Mouse (Mus musculus): ENCODE results near the gene Col16a1. TPM values are rescaled to one million over a fixed set of nuclear protein-coding genes. Genes with fewer than 3 reads are reported as not detected.

Col16a1 gene
- polyA plus RNA-seq, 1 experiment from 2014 or later: 59.5 TPM

DNA sequence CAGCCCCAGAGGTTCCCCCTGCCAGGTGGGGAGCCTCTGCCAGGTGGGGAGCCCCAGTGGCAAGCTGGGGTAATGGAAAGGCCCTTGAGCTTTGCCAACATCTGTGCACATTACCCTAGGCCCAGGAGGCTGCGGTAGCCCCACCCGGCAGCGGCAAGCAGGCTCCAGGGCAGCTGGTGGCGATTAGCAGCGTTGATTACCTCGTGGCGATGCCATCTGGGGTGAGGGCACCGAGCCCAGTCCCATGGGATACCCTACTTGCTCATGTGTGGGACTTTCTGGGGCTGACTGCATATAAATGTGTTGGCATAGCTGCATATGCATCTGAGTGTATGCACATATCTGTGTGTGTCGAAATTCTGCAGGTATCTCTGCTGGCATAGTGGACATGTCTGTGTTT, 3.4 kb upstream of the Col16a1 start:
- H3K36me3 ChIP-seq (ENCODE audit: insufficient read depth): no peaks in the 10 kb centered on the region
- H3K4me1 ChIP-seq (ENCODE audit: insufficient read depth): peaks cover 17% of the 10 kb centered on the region
- no peak overlapping the region for H3K4me2 ChIP-seq
- H3K9me3 ChIP-seq (ENCODE audit: low read depth, low read length): no peaks in the 10 kb centered on the region
- H3K4me3 ChIP-seq (ENCODE audit: low read depth, low read length): no peak overlapping the region
- H3K9ac ChIP-seq: no peak overlapping the region
- no peak for ATAC-seq (ENCODE audit: insufficient read depth)
- DNase-seq: no peak
- WGBS: 79% methylated on average over 9 of the region's 9 CpGs
- TF ChIP-seq CTCF (IDR thresholded peaks at IDR 0.05; ENCODE audit: low read depth): no peak
- no peaks in the 10 kb centered on the region for H3K27me3 ChIP-seq (ENCODE audit: insufficient read depth, low read length)
- no peak overlapping the region for H3K27ac ChIP-seq (ENCODE audit: low read depth)

DNA sequence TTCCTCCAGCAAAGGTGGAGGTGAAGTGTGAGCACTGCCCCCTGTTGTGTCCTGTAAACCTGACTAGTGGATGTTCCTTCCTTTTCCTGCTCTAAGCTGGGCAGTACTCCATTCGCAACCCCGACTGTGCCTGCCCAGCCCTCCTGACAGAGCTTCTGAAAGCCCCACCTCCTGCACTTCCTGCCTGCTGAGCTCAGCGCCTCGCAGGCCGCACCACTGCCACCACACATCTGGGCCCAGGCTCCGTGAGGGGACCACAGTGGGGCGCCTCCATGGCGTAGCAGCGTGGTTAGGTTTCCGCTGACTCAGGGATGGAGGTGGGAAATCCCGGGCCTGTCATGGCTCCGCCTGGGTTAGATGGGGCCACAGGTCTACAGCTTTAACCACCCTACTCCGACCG, 2.0 kb upstream of the Col16a1 start:
- no peaks in the 10 kb centered on the region for H3K9me3 ChIP-seq (ENCODE audit: low read depth, low read length)
- 15% methylated on average over 14 of the region's 14 CpGs for WGBS
- no peaks in the 10 kb centered on the region for H3K27me3 ChIP-seq (ENCODE audit: insufficient read depth, low read length)
- H3K36me3 ChIP-seq (ENCODE audit: insufficient read depth): no peaks in the 10 kb centered on the region
- peak overlapping the region; percentile 7; the same call in 1 of the 2 replicates for H3K9ac ChIP-seq
- 0 out of 2 replicates have a peak, but pooled peaks have one; percentile 23 for TF ChIP-seq CTCF (IDR thresholded peaks at IDR 0.05; ENCODE audit: low read depth)
- DNase-seq: peak; percentile 75
- H3K4me2 ChIP-seq: peak overlapping the region; percentile 37
- H3K4me1 ChIP-seq (ENCODE audit: insufficient read depth): peaks cover 29% of the 10 kb centered on the region
- H3K4me3 ChIP-seq (ENCODE audit: low read depth, low read length): no peak overlapping the region
- ATAC-seq (ENCODE audit: insufficient read depth): peak; percentile 16; the same call in 1 of the 2 replicates
- peak overlapping the region; percentile 96 for H3K27ac ChIP-seq (ENCODE audit: low read depth)

- 26% methylated on average over 4 of the region's 4 CpGs for WGBS
- TF ChIP-seq CTCF (IDR thresholded peaks at IDR 0.05; ENCODE audit: low read depth): no peak
- H3K9me3 ChIP-seq (ENCODE audit: low read depth, low read length): no peaks in the 10 kb centered on the region
- H3K4me3 ChIP-seq (ENCODE audit: low read depth, low read length): peak overlapping the region; percentile 51
- DNase-seq (no peak), ATAC-seq (ENCODE audit: insufficient read depth) (peak; percentile 13; the same call in 1 of the 2 replicates)
- peaks cover 30% of the 10 kb centered on the region for H3K4me1 ChIP-seq (ENCODE audit: insufficient read depth)
- peak overlapping the region; percentile 96 for H3K27ac ChIP-seq (ENCODE audit: low read depth)
- H3K27me3 ChIP-seq (ENCODE audit: insufficient read depth, low read length): no peaks in the 10 kb centered on the region
- H3K4me2 ChIP-seq: peak overlapping the region; percentile 88
- H3K9ac ChIP-seq: peak overlapping the region; percentile 78
- no peaks in the 10 kb centered on the region for H3K36me3 ChIP-seq (ENCODE audit: insufficient read depth)
These were observed 501 bp downstream of the Col16a1 start for GRCm38 (mm10) chr4:130048203-130048479.

DNA sequence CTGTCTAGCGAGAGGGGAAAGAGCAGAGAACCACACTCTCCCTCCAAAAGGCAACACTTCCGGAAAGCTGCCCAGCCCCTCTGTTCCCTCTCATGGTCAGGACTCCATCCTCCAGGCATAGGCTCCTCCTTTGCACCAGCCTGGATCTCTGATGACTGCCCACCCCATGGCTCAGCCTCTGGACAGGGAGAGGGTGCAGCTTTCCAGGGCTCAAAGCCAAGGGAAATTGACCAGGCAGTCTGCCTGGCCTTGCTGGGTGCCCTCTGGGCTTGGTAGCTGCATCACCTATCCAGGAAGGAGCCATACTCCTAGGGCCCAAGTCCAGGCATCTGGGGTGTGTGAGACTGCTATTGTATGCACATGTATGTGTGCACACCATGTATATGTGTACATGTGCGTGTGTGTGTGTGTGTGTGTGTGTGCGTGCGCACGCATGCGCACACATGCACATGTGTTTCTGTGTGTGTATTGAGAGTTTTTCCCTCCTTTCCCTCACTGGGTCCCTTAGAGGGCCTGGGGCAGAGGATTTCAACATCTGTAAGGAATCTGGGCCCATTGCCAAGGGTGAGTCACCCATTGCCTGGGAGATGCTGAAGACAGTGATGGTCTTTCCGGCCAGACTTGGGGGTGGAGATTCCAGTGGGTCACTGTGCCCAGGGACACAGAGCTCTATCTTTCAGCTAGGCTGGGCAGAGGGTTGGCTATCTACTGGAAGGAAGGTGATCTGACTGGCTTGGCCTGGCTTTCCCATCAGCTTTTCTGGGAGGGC, 2.6 kb downstream of the Col16a1 start:
- Histone ChIP-seq H3K36me3 (ENCODE audit: insufficient read depth) (0 out of 2 replicates have a peak, but pooled peaks cover 5% of the 10 kb centered on the region), H3K27me3 (ENCODE audit: insufficient read depth, low read length) (no peaks in the 10 kb centered on the region), H3K9ac (0 out of 2 replicates have a peak overlapping the region, but pooled peaks have one; percentile 18), H3K4me2 (peak overlapping the region; percentile 88), H3K4me1 (ENCODE audit: insufficient read depth) (peaks cover 30% of the 10 kb centered on the region), H3K27ac (ENCODE audit: low read depth) (peak overlapping the region; percentile 76), H3K9me3 (ENCODE audit: low read depth, low read length) (no peaks in the 10 kb centered on the region), H3K4me3 (ENCODE audit: low read depth, low read length) (no peak overlapping the region)
- no peak for TF ChIP-seq CTCF (IDR thresholded peaks at IDR 0.05; ENCODE audit: low read depth)
- ATAC-seq (ENCODE audit: insufficient read depth) (peak; percentile 38), DNase-seq (peak; percentile 96)
- WGBS: 59% methylated on average over 8 of the region's 8 CpGs

- peaks cover 23% of the 10 kb centered on the region for H3K4me1 ChIP-seq (ENCODE audit: insufficient read depth)
- no peak overlapping the region for H3K27ac ChIP-seq (ENCODE audit: low read depth)
- H3K4me3 ChIP-seq (ENCODE audit: low read depth, low read length): no peak overlapping the region
- DNase-seq: peak; percentile 19
- WGBS: 90% methylated on average over 3 of the region's 3 CpGs
- H3K27me3 ChIP-seq (ENCODE audit: insufficient read depth, low read length): no peaks in the 10 kb centered on the region
- H3K36me3 ChIP-seq (ENCODE audit: insufficient read depth): peaks cover 10% of the 10 kb centered on the region; the same call in 1 of the 2 replicates
- no peak overlapping the region for H3K9ac ChIP-seq
- peak; percentile 43; the same call in 1 of the 2 replicates for TF ChIP-seq CTCF (IDR thresholded peaks at IDR 0.05; ENCODE audit: low read depth)
- no peak for ATAC-seq (ENCODE audit: insufficient read depth)
- H3K9me3 ChIP-seq (ENCODE audit: low read depth, low read length): no peaks in the 10 kb centered on the region
- no peak overlapping the region for H3K4me2 ChIP-seq
These were observed 4.6 kb downstream of the Col16a1 start for GRCm38 (mm10) chr4:130052283-130052682.

- H3K4me3 ChIP-seq (ENCODE audit: low read depth, low read length): no peak overlapping the region
- no peaks in the 10 kb centered on the region for H3K9me3 ChIP-seq (ENCODE audit: low read depth, low read length)
- no peak overlapping the region for H3K4me2 ChIP-seq
- DNase-seq: no peak
- WGBS: 76% methylated on average over 9 of the region's 9 CpGs
- no peak overlapping the region for H3K9ac ChIP-seq
- no peak for TF ChIP-seq CTCF (IDR thresholded peaks at IDR 0.05; ENCODE audit: low read depth)
- no peak overlapping the region for H3K27ac ChIP-seq (ENCODE audit: low read depth)
- peaks cover 20% of the 10 kb centered on the region for H3K4me1 ChIP-seq (ENCODE audit: insufficient read depth)
- no peak for ATAC-seq (ENCODE audit: insufficient read depth)
- H3K36me3 ChIP-seq (ENCODE audit: insufficient read depth): peaks cover 11% of the 10 kb centered on the region
- H3K27me3 ChIP-seq (ENCODE audit: insufficient read depth, low read length): no peaks in the 10 kb centered on the region
These were observed 5.5 kb downstream of the Col16a1 start for GRCm38 (mm10) chr4:130053111-130053510.

DNA sequence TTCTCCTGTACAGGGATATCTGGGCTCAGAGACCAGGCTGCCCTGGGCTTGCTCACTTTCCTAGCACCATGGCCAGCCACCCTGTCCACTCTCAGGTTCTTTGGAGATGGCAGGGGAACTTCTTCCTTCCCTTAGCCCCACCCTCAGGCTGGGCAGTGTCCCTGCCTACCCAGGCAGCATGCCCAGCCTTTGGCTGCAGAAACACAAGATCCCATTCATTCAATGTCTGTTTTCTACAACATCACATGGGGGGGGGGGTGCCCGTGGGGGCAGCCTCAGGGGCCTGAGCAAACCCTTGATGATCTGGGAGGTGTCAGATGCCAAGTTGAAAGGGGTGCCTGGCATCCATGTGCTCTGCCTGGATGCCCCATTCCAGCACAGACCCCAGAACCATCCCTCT, 7.1 kb downstream of the Col16a1 start:
- no peak overlapping the region for H3K4me3 ChIP-seq (ENCODE audit: low read depth, low read length)
- peaks cover 8% of the 10 kb centered on the region for H3K4me1 ChIP-seq (ENCODE audit: insufficient read depth)
- TF ChIP-seq CTCF (IDR thresholded peaks at IDR 0.05; ENCODE audit: low read depth): no peak
- H3K9ac ChIP-seq: no peak overlapping the region
- H3K27ac ChIP-seq (ENCODE audit: low read depth): no peak overlapping the region
- DNase-seq (no peak), ATAC-seq (ENCODE audit: insufficient read depth) (no peak)
- 42% methylated on average over 1 of the region's 1 CpGs for WGBS
- H3K4me2 ChIP-seq: no peak overlapping the region
- no peaks in the 10 kb centered on the region for H3K9me3 ChIP-seq (ENCODE audit: low read depth, low read length)
- H3K36me3 ChIP-seq (ENCODE audit: insufficient read depth): peaks cover 25% of the 10 kb centered on the region
- no peaks in the 10 kb centered on the region for H3K27me3 ChIP-seq (ENCODE audit: insufficient read depth, low read length)
